8 mouse cellular contexts compared by ENCODE assay signal in the genomic region with DNA sequence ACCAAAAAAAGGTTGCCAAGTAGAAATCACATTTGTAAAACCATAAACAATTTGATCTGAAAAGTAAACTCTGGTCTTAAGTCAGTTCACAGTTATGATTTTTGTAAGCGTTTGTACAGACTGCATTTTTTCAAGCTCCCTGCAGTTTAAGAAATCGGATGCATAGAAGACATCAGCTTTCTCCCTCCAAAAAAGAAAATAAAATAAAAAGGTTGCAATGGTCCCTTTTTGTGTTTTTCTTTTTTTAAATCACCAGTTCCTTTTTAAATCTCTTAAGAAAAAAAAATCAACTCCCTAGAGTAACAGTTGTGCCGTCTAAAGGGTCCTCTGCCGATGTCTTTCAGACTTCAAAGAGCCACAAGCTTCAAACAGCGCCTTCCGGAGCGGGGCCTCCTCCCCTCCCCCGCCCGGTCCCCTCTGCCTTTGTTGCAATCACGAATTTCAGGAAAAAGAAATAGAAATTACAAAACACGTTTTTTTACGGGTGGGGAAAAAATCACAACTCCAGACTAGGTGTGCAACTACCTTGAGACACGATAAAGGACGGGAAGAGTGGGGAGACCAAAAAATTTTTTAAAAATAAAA. TPM values are rescaled to one million over a fixed set of nuclear protein-coding genes. Genes with fewer than 3 reads are reported as not detected.
DNase-seq lines count a peak whose midpoint lies in the region; ATAC-seq and TF ChIP-seq lines count a peak whose summit lies in the region.

No protein-coding gene starts in this region.

- H3K4me1 ChIP-seq in hindbrain, embryonic 10.5 days (replicated peaks): peaks cover 24% of the 10 kb centered on the region

- intact Hi-C loops in gastrocnemius, adult 2 months (cut with DNase I): loop anchor here (10.0 kb wide), 1 partner anchor 1084 kb away; no protein-coding TSS in a partner anchor

- peaks cover 44% of the 10 kb centered on the region for H3K36me3 ChIP-seq in hindbrain, embryonic 10.5 days

- no peak overlapping the region for H3K27ac ChIP-seq in gastrocnemius, adult 2 months
- peak overlapping the region; percentile 99 for H3K27ac ChIP-seq in hindbrain, embryonic 10.5 days

- ATAC-seq in megakaryocyte-erythroid progenitor cell, adult 5-6 weeks (replicated peaks; ENCODE audit: low FRiP score, low TSS enrichment, poor library complexity, severe bottlenecking): no peak

- H3K27me3 ChIP-seq in hindbrain, embryonic 10.5 days (ENCODE audit: insufficient read depth, poor library complexity, severe bottlenecking): no peaks in the 10 kb centered on the region

- no peak for TF ChIP-seq CTCF in gastrocnemius, adult 2 months (IDR thresholded peaks at IDR 0.05)

- H3K4me3 ChIP-seq in gastrocnemius, adult 2 months: peak overlapping the region; percentile 75
- peak overlapping the region; percentile 100 for H3K4me3 ChIP-seq in hindbrain, embryonic 10.5 days

- under 1% methylated on average over 14 of the region's 14 CpGs for WGBS in hindbrain, embryonic 10.5 days

- H3K9me3 ChIP-seq in hindbrain, embryonic 10.5 days: no peaks in the 10 kb centered on the region

- DNase-seq in gastrocnemius, adult 2 months: no peak
- DNase-seq in gastrocnemius, postnatal 4 days (ENCODE audit: low spot score in 2 of 2): no peak
- peak; percentile 34 for DNase-seq in ES-CJ7 (ENCODE audit: low read depth, low spot score)
- DNase-seq in hindbrain, embryonic 10.5 days (ENCODE audit: low spot score): peak; percentile 57
- peak; percentile 73 for DNase-seq in mesoderm, embryonic 11.5 days (ENCODE audit: low read depth, low spot score)
- no peak for DNase-seq in testis, postnatal 10 days (ENCODE audit: low spot score)
- no peak for DNase-seq in frontal cortex, postnatal 36 days (ENCODE audit: low spot score in 2 of 2)

RNA-seq across cellular contexts. Expression of a gene that starts 1.8 kb away (rescaled TPM):
- under 1 TPM; 0.05 to 0.11 TPM for total RNA-seq in gastrocnemius, adult 2 months (2021)
- 10 to 100 TPM; 10.6 to 12.0 TPM for total RNA-seq in gastrocnemius, postnatal 4 days (2021)
- 295 and 388 TPM in 2 replicates for polyA plus RNA-seq in hindbrain, embryonic 10.5 days (2016; fragmentation: Nextera tagmentation; extraction: Ambion mirVana)
- total RNA-seq in megakaryocyte-erythroid progenitor cell, adult 5-6 weeks (2014; fragmentation: Nextera tagmentation): not detected in 2 replicates
- total RNA-seq in megakaryocyte-erythroid progenitor cell, adult 5-6 weeks (2017): not detected in 2 replicates

Comparison
In these comparisons a context has a peak if more than half of its experiments do, and no peak if none do; other contexts are left out.
1. RNA of a gene that starts 1.8 kb away (total RNA-seq): 10.6 to 12.0 TPM in gastrocnemius, postnatal 4 days; 0.05 to 0.11 TPM in gastrocnemius, adult 2 months and not detected in megakaryocyte-erythroid progenitor cell, adult 5-6 weeks; every median in the first group is over 10 times any median in the second.
2. DNase-seq: peak in ES-CJ7 (single experiment), hindbrain, embryonic 10.5 days (single experiment) and mesoderm, embryonic 11.5 days (single experiment); none in gastrocnemius, adult 2 months (single experiment), gastrocnemius, postnatal 4 days (0 of 2), testis, postnatal 10 days (single experiment) and frontal cortex, postnatal 36 days (0 of 2).